Mouse (Mus musculus) thymus, postnatal 0 days (tissue): ENCODE results near the gene Commd6. TPM values are rescaled to one million over a fixed set of nuclear protein-coding genes. Genes with fewer than 3 reads are reported as not detected.

Experiments
- DNase-seq: peaks from one replicate; pipeline ENCODE4 v3.0.0-alpha.2; 2015; ENCODE audit warnings: low spot score
- polyA plus RNA-seq: library from polyadenylated mRNA; unstranded; fragments of >200 nt; fragmentation: Nextera tagmentation; extraction: Ambion mirVana; gene quantifications from 2 replicates; pipeline ENCODE4 v1.2.1, GENCODE M21; 2015

Gene Commd6
- 111 and 125 TPM in 2 replicates for polyA plus RNA-seq

DNA sequence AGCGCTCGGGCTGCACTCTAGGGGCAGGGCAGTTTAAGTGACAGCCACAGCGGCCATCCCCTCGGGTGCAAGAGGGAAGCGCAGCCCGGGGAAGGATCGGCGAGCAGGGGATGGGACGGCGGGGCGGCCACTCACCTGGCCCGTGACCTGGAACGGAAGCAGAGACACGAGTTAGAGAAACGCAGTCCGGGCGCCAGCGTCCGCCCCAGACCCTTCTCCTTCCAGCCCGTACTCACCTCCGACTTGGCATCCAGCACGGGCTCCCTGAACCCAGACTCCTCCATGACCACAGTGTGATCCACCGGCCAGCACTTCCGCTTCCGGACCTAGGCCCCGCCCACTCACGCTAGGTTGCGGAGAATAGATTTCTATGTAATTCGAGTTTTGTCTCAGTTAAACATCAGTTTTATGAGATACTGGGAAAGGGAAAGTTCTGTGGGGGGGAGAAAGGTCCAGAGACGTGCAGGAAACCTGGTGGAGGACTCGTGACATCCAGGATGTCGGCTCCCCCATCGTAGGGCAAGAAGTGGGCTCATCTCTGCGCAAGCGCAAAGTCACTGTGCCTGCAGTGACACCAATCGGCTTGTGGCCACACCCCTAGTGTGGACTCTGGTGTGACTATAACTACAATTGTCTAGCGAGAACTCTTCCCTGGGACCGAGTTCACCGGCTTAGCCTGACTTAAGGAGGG lies at the start of gene Commd6:
TSS of gene Commd6 (minus strand) at position 534 of the 691 bp plus-strand sequence.
- DNase-seq: peak; percentile 89

DNA sequence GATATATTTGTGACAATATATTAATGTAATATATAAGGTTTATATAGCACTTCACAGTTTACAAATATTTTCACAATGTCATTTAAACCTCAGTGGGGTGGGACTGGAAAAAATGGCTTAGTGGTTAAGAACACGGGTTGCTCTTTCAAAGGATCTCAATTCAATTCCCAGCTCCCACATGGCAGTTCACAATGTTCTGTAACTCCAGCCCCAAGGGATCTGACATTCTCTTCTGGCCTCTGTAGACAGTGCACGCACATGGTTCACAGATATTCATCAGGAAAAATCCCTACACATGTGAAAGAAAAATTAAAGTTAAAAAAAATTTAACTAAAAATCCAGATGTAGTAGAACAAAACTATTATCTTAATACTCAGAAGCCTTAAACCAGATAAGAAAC lies 47.9 kb upstream of the Commd6 start:
- DNase-seq: no peak

DNA sequence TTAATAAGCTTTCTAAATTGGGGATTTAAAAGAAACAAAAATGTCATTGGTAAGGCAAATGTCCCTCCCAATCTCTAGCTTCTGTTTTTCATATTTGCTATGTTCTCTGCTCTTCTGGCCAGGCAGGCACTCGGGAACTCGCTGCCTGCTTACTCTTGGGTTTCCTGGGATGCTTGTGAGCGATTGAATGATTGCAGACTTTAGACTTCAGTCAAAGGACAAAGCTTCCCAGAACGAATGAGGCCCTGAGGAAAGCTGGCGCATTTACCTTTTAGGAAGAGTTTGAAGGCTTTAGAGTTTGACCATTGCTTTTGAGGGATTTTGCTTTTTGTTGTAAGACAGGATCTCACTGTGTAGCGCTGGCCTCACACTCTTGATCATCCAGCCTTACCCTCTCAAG lies 47.2 kb upstream of the Commd6 start:
- no peak for DNase-seq

GRCm38 (mm10) chr14:101672226-101672625 lies 31.7 kb upstream of the Commd6 start:
- no peak for DNase-seq

GRCm38 (mm10) chr14:101668626-101669025 lies 28.1 kb upstream of the Commd6 start:
- DNase-seq: no peak

DNA sequence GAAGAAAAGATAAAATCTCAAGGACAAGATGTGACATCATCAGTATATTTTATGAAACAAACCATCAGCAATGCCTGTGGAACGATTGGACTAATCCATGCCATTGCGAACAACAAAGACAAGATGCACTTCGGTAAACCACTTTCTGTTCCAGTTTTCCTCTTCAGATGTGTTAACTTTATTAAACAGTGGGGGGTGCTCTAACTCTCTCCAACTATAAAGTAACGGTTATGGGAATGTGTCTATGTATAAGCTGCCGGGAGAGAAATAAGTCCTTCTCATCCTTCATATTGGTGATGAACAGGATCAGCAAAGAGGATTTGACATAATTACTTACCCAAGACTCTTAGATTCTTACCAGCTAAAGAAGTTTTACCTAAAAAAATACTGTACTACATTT lies 26.1 kb upstream of the Commd6 start:
- DNase-seq: no peak

GRCm38 (mm10) chr14:101666056-101666455 lies 25.6 kb upstream of the Commd6 start:
- no peak for DNase-seq

DNA sequence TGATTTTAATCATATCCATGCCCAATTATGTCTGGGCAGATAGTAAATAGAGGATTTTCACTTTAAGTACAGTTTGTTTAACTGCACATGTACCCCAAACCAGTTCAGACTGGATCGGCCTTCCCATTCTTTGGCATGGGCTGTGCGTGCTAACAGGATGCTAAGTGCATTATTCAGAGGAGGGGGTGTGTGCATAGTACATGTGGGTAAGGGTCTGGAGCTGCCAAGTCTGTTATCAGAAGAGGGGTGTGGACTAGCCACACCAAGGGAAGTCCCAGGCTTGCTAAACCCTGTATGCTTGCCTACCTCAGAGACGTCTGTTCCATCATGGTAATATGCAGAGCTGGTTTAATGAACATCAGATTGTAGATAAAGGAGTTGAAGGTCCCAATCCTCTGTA lies 23.8 kb upstream of the Commd6 start:
- DNase-seq: no peak

DNA sequence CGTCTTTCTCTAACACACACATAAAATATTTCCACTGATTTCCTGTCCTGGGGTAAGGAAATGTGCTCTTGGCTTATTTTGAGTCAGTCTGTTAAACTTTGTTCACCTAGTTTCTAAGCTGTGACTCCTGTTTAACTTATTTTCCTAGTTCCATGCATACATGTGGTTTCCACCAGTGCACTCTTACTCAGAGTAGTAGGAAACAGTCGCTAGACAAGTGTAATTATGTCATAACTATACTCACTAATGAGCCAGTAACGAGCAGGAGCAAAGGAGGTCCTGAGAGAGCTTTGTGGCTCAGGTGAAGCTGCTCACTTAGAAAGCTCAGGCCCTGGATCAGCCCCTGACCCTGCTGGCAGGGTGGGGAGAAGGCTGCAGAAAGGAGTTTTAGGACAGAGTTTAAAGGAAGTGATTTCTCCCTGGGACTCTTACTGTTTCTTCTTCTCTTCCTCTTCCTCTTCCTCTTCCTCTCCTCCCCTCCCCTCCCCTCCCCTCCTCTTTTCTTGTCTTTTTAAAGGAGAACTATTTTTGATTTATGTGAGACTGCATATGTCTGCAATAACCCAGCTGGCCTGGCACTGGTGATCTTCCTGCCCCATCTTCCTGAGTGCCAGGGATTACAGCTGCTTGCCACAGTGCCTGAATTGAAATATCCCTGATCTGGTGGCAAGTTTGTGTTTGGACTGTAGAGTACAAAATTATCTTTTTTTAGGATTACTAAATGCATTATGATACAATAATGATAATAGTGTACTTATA lies 21.3 kb upstream of the Commd6 start:
- no peak for DNase-seq

DNA sequence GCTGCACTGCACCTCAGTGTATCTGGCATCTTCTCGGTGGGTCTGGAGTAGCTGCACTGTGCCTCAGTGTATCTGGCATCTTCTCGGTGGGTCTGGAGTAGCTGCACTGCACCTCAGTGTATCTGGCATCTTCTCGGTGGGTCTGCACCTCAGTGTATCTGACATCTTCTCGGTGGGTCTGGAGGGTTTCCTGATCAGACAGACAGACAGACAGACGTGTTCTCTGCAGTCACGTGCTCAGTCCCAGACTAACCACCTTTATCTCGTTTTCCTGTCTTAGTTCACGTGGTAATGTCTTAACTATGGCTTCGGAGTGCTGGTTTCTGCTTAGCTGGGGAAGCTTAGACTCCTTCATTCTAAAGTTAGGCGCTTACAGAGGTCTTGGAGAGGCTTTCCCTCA lies 15.8 kb upstream of the Commd6 start:
- peak; percentile 51 for DNase-seq

GRCm38 (mm10) chr14:101654526-101654909 lies 14.0 kb upstream of the Commd6 start:
- DNase-seq: peak; percentile 13

GRCm38 (mm10) chr14:101653581-101654525 lies 13.4 kb upstream of the Commd6 start, which contains the start of gene Uchl3:
Gene Uchl3 (plus strand): TSS chr14:101653967.
- peak; percentile 95 for DNase-seq

- DNase-seq: no peak
Measured at GRCm38 (mm10) chr14:101652571-101652970, 12.1 kb upstream of the Commd6 start.

- DNase-seq: no peak
Measured at GRCm38 (mm10) chr14:101650551-101650950, 10.1 kb upstream of the Commd6 start.

DNA sequence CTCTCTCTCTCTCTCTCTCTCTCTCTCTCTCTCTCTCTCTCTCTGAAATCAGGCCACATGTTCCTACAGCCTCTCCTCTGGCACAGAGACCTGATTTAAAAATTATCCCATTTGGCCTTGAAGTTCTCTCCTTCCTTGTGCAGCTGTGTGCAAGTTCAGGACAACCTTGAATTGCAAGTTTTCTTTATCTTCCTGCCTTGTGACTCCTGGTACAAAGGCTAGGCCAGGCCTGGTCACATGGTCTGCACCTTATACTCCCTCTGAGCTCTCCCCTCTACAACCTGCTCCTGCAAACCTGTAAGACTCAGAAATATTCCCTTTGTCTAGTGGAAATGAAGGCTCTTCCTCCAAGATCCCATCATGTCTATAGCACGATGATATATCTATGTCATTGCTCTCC lies 4.5 kb upstream of the Commd6 start:
- DNase-seq: no peak

DNA sequence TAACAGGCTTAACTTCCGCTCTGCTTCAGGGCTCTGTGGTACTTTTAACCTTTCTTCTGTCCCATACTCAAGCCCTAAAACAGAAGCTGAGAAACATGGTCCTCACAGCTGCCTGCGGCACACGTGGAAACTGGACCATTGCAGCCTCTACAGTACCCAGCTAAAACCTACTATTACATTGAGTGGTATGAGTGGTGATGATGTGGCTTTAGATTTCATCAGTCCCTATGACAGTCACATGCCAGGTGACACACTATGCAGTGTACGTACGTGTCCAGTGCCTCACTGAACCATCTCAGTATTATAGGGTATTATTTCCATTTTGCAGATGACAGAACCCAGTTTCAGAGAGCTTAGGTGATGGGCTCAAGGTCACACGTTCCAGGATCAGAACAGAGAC lies 3.1 kb downstream of the Commd6 start:
- no peak for DNase-seq

- DNase-seq: no peak
Measured at GRCm38 (mm10) chr14:101635765-101636164, 4.7 kb downstream of the Commd6 start.

- no peak for DNase-seq
Measured at GRCm38 (mm10) chr14:101630548-101630947, 9.9 kb downstream of the Commd6 start.

- no peak for DNase-seq
Measured at GRCm38 (mm10) chr14:101617680-101618079, 22.8 kb downstream of the Commd6 start.

DNA sequence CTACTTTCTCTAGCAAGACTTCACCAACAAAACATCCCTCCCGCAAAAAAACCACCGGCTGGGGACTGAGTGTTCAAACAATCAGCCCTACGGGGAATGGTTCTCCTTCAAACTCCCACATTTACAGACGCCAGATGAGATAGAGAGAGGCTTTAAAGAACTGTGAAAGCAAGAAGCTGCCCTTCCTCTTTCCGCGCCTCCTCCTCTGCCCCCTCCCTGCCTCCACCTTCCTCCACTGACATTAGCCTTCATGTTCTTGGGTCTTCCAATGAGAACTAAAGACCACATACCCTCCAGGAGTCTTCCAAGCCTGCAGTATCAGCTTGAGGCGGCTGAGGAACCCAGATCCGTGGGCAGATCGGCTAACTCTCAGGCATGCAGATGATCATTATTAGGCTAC lies 24.3 kb downstream of the Commd6 start:
- no peak for DNase-seq

GRCm38 (mm10) chr14:101613206-101613605 lies 27.3 kb downstream of the Commd6 start:
- no peak for DNase-seq

DNA sequence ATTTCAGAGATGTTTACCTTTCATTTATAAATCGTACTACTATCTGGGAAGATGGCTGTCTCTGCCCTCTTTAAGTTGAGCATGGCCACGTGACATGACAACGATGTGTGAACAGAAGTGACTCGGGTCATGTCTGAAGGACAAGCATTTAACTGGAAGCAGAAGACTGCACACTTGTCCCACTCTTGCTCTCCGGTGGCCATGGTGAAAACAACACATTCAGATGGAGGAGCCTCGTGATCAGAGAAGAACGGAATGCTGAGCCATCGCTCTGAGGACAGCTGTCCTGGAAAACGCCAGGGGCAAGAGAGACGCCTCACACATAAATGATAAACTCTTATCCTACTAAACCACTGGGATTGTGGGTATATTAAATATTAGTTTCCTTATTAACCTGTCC lies 29.8 kb downstream of the Commd6 start:
- no peak for DNase-seq
